Mouse (Mus musculus): ENCODE data around the gene AA467197. TPM values are rescaled to one million over a fixed set of nuclear protein-coding genes. Genes with fewer than 3 reads are reported as not detected.

AA467197 gene
- 0.66 TPM in 1 of 2 replicates, not detected in the other for polyA plus RNA-seq (2015; fragmentation: Nextera tagmentation; extraction: Ambion mirVana)

DNA sequence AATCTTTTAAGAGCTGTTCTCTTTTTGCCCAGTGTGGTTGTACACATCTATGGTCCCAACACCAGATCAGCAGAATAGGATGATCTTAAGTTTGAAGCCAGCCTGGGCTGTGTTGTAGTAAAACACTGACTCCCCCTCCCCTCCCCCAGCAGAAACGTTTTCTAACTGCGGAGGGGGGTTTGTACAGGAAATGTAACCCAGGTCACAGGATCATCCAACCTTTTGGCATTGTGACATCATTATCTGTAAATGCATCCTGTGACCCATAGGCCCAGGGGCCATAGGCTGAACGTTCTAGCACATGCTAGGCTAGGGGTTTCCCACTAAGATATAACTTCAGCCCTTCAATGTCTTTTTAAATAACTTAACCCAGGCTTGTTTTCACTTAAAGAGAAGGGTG, at the start of gene AA467197:
Gene AA467197 (plus strand): TSS at position 301 of the 400 bp plus-strand sequence.
- WGBS, result 67% methylated on average over 3 of the region's 3 CpGs
- no peak for ATAC-seq (ENCODE audit: low FRiP score)
- peak within 1 kb of the TSS; percentile 35 for H3K4me3 ChIP-seq
- peaks cover 19% of the 10 kb centered on the region for H3K36me3 ChIP-seq
- H3K9me3 ChIP-seq, result no peaks in the 10 kb centered on the region
- H3K27me3 ChIP-seq, result peaks cover 19% of the 10 kb centered on the region
- peak within 1 kb of the TSS; percentile 62 for H3K4me2 ChIP-seq
- no peak within 1 kb of the TSS for H3K27ac ChIP-seq
- peak within 1 kb of the TSS; percentile 40; the same call in 1 of the 2 replicates for H3K9ac ChIP-seq
- H3K4me1 ChIP-seq (replicated peaks), result peaks cover 14% of the 10 kb centered on the region

DNA sequence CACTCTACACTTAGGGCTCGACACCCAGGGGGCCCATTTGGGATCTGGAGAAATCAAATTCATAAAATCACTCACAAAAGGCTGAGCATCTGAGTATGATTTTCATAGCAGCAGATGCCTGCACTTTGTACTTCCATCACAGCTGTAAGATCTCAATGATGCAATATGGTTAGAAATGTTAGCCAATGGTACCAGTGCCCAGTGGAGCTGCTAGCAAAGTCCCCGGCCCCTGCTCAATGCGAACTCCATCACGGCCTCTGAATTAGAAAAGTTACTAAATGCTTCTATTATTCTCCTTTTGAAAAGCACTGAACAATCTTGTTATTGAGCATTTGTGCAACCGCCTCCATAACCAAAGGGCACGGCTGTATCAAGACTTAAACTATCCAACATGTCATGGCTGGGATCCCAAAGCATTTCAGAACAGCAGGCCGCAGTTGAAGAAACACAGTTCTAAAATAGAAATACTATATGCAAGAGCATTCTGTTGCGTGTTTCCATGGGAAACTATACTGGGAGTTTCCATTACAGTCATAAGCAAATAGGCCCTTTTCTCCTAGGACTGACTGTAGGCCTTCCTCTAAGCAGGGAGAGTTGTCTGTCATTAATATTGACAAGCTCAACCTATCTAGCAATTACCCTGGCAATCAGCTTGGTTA, 48.8 kb upstream of the AA467197 start:
- Histone ChIP-seq H3K27ac (no peak overlapping the region), H3K4me1 (replicated peaks) (no peaks in the 10 kb centered on the region), H3K27me3 (no peaks in the 10 kb centered on the region), H3K4me3 (no peak overlapping the region), H3K36me3 (no peaks in the 10 kb centered on the region), H3K9ac (no peak overlapping the region), H3K4me2 (no peak overlapping the region), H3K9me3 (no peaks in the 10 kb centered on the region)
- ATAC-seq (ENCODE audit: low FRiP score), result no peak
- WGBS, result 85% methylated on average over 8 of the region's 8 CpGs

DNA sequence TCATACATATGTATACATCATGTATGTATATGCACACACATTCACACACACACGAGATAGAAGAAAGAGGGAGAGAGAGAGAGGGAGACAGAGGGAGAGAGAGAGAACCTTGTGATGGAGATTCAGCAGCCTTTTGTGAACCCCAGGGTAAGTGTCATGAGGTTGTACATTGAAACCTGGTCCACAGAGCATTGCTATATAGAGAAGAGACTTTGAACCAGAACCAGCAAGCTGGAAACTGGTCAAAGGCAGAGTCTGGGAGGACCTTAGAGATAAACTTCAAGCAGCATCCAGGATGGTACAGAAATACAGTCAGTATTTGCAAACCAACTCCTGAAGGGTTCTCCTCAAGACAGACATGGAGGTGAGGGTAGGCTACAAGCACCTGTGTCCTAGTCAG, 46.4 kb upstream of the AA467197 start:
- ATAC-seq (ENCODE audit: low FRiP score), result no peak
- Histone ChIP-seq H3K36me3 (no peaks in the 10 kb centered on the region), H3K9me3 (no peaks in the 10 kb centered on the region), H3K4me2 (no peak overlapping the region), H3K27me3 (no peaks in the 10 kb centered on the region), H3K4me3 (no peak overlapping the region), H3K4me1 (replicated peaks) (no peaks in the 10 kb centered on the region), H3K9ac (no peak overlapping the region), H3K27ac (no peak overlapping the region)
- WGBS, result 88% methylated on average over 1 of the region's 1 CpGs

DNA sequence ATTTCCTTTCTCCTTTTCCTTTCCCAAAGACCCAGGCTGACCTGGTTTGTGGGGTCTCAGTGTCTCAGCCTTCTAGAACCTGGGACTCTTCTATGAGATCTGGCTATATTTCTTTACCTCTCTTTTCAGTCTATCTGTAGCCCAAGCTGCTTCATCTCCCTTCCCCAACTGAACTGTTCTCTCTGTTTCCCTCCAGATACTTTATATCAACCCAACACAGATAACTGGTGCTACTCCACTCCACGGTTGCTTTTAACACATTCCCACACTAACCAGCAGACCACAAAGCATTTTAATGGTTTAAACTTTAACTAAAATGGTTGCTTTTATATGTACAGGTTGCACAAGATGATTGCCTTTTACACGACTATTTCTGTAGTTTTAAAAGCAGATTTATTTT, 45.6 kb upstream of the AA467197 start:
- no peaks in the 10 kb centered on the region for H3K27me3 ChIP-seq
- H3K4me1 ChIP-seq (replicated peaks), result no peaks in the 10 kb centered on the region
- H3K27ac ChIP-seq, result no peak overlapping the region
- no peaks in the 10 kb centered on the region for H3K36me3 ChIP-seq
- 72% methylated on average over 2 of the region's 2 CpGs for WGBS
- H3K9ac ChIP-seq, result no peak overlapping the region
- ATAC-seq (ENCODE audit: low FRiP score), result no peak
- no peak overlapping the region for H3K4me2 ChIP-seq
- H3K9me3 ChIP-seq, result no peaks in the 10 kb centered on the region
- no peak overlapping the region for H3K4me3 ChIP-seq

DNA sequence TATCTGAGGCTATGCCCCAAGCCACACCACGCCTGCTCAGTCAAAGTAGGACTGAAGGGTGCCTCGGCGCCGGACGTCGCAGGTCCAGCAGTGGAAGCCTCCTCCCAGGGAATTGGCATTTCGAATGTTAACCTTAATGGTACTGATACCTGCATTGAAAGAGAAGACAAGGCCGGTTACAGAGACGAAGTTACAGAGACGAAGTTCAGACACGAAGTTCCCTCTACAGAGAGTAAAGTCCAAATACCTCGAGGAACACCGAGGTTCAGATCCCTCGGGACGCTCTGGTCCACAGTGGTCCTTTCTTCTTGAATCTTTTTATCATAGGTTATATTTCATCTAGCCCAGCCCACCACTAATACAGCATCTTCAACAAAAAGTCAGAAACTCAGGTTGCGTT, 41.3 kb upstream of the AA467197 start:
- 94% methylated on average over 16 of the region's 16 CpGs for WGBS
- H3K36me3 ChIP-seq, result no peaks in the 10 kb centered on the region
- no peak overlapping the region for H3K27ac ChIP-seq
- no peak overlapping the region for H3K4me2 ChIP-seq
- ATAC-seq (ENCODE audit: low FRiP score), result no peak
- H3K27me3 ChIP-seq, result no peaks in the 10 kb centered on the region
- no peaks in the 10 kb centered on the region for H3K9me3 ChIP-seq
- H3K4me1 ChIP-seq (replicated peaks), result no peaks in the 10 kb centered on the region
- no peak overlapping the region for H3K4me3 ChIP-seq
- H3K9ac ChIP-seq, result no peak overlapping the region

DNA sequence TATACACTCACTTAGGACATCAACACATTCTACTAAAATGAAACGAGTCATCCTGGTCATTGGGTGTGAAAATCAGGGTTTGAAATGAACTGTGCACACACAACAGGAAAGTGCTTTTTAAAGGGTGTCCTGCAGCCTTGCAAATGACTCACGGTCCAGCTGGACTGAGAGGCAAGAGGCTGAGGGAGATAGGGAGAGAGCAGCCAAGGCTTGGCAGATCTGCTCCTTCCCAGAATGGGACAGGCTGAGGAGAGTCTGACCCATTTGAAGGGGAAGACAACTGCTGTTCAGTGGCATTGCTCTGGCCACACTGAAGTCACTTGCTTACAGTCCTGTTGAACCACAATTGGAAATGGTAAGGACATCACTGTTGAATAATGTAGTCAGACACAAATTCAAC, 37.0 kb upstream of the AA467197 start:
- Histone ChIP-seq H3K27ac (no peak overlapping the region), H3K4me3 (no peak overlapping the region), H3K4me2 (no peak overlapping the region), H3K36me3 (no peaks in the 10 kb centered on the region), H3K9ac (no peak overlapping the region), H3K9me3 (no peaks in the 10 kb centered on the region), H3K4me1 (replicated peaks) (no peaks in the 10 kb centered on the region), H3K27me3 (no peaks in the 10 kb centered on the region)
- ATAC-seq (ENCODE audit: low FRiP score), result no peak
- WGBS, result 88% methylated on average over 2 of the region's 2 CpGs

DNA sequence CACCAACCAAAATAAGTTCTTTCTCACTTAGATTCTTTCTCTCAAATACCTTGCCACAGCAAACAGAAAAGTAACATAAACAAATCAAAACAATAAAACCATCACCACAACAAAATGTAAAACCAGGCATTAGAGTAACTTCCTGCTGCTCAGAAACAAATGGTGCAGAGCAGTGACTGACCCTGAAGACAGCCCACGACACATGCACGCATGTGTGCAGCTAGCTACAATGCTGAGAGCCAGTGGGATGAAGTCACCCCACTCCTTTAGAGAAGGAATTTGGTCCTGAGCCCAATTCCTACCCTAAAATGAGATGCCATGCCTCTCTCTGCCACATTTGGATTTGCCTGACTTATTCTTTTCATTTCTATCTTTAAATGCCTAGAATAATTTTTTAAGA, 35.4 kb upstream of the AA467197 start:
- Histone ChIP-seq H3K9ac (no peak overlapping the region), H3K36me3 (no peaks in the 10 kb centered on the region), H3K9me3 (no peaks in the 10 kb centered on the region), H3K27me3 (no peaks in the 10 kb centered on the region), H3K4me2 (no peak overlapping the region), H3K4me3 (no peak overlapping the region), H3K27ac (no peak overlapping the region), H3K4me1 (replicated peaks) (no peaks in the 10 kb centered on the region)
- no peak for ATAC-seq (ENCODE audit: low FRiP score)
- 83% methylated on average over 2 of the region's 2 CpGs for WGBS

DNA sequence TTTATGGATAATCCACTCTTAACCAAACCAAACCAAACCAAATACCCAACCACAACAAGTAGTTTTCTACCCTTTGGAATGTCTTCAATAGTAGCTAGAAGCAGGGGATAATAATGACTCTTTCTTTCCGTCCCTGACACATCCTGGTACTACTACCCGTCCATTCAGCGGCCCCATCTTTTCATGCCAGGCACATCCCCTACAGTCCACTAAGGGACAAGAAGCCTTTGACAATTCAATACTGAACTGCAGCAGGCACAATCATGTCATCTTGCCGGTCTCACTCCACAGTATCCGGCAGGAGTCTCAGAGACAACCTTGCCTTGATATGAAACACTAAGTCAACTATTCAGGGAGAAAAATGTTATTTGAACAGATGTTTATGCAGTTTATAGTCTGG, 31.0 kb upstream of the AA467197 start:
- H3K4me2 ChIP-seq, result no peak overlapping the region
- no peaks in the 10 kb centered on the region; the same call in 1 of the 2 replicates for H3K4me1 ChIP-seq (replicated peaks)
- no peaks in the 10 kb centered on the region for H3K9me3 ChIP-seq
- H3K36me3 ChIP-seq, result no peaks in the 10 kb centered on the region
- no peak overlapping the region for H3K4me3 ChIP-seq
- peaks cover 3% of the 10 kb centered on the region; the same call in 1 of the 2 replicates for H3K27me3 ChIP-seq
- ATAC-seq (ENCODE audit: low FRiP score), result no peak
- H3K27ac ChIP-seq, result no peak overlapping the region
- no peak overlapping the region for H3K9ac ChIP-seq
- 73% methylated on average over 5 of the region's 5 CpGs for WGBS

DNA sequence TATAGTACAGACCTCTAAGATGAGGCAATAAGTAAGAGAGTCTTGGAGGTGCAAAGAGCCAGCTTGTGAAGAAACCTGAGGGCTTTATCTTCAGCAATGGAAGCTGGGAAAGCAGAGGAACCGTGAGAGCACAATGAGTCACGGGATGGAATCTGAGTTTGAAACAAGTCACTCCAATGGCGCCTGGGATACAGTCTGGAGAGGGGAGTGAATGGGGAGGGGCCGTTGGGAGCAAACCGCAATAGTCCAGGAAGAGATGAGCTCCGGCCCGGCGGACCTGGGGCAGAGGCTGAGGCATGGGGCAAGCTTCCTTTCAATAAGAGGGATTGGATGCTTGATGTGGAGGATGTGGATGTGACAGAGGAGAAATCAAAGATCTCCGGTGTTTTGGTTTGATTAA, 28.0 kb upstream of the AA467197 start:
- ATAC-seq (ENCODE audit: low FRiP score), result no peak
- WGBS, result 80% methylated on average over 9 of the region's 9 CpGs

DNA sequence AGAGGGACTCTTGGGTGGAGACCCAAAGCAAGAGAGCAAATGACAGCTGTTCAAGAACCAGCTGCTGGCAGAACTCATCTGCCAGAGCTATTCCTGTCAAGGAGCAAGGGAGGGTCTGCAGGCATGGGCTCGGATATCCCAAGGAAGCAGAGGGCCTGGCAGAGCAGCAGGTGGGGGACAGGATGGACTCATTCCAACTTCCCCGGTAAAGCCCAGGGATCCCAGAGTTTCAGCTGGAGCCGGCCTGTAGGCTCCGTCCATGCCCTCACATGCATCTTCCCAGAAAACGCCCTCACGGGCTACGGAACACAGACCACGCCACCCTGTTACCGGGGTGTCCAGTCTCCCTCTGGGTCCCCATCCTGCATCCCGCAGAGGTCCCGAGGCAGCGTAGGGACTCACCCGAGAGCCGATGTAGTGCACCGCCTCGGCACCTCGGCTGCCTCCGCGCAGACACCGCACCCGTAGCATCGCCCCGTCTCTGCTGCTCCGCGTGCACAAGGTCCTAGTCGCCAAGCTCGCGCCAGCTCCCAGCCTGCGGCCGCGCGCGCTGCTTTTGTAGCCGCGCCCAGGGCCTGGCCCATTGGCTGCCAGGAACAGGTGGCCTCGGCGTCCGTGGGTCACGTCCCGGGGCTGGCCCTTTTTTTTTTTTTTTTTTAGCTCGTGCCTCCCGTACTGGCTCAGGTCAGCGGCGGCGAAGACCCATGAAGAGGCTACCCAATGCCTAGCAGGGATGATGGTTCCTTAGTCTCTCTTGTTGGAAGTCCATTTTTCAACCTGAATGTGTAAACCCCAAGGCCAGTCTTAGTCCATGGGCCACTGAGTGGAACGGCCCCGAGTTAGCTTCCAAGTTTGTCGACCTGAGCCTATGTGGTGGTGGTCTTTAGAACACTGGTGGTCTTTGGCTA, 25.8 kb upstream of the AA467197 start, which contains the start of gene Gatm:
Gene Gatm (minus strand): TSS at position 558 of the 908 bp plus-strand sequence.
- ATAC-seq (ENCODE audit: low FRiP score), result peak; percentile 96
- Histone ChIP-seq H3K4me3 (peak within 1 kb of the TSS; percentile 58), H3K4me1 (replicated peaks) (no peaks in the 10 kb centered on the region; the same call in 1 of the 2 replicates), H3K36me3 (no peaks in the 10 kb centered on the region), H3K4me2 (peak within 1 kb of the TSS; percentile 83), H3K27ac (no peak within 1 kb of the TSS), H3K9me3 (no peaks in the 10 kb centered on the region), H3K9ac (peak within 1 kb of the TSS; percentile 80), H3K27me3 (peaks cover 11% of the 10 kb centered on the region)
- WGBS, result 3% methylated on average over 48 of the region's 48 CpGs

More for the DNA sequence above, 28.0 kb upstream of the AA467197 start:
- Histone ChIP-seq H3K4me1 (replicated peaks) (no peaks in the 10 kb centered on the region; the same call in 1 of the 2 replicates), H3K27me3 (peaks cover 11% of the 10 kb centered on the region), H3K27ac (no peak overlapping the region), H3K36me3 (no peaks in the 10 kb centered on the region), H3K9me3 (no peaks in the 10 kb centered on the region), H3K4me3 (no peak overlapping the region), H3K9ac (no peak overlapping the region), H3K4me2 (no peak overlapping the region)

DNA sequence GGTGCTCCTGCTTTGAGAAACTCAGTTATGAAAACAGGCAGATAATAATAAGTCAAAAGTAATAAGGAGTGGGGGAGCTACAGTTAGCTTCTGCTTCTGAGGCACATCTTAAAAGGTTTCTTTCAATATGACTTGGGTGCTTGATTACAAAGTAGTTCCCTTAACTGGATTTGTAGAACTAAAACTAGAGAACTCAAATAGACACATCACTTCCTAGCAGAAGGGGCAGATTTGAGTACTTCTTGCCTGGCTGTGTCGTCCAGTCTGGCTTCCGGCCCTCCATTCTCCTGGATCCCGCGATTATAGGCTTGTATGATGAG, 25.2 kb upstream of the AA467197 start:
- Histone ChIP-seq H3K27me3 (peaks cover 11% of the 10 kb centered on the region), H3K36me3 (no peaks in the 10 kb centered on the region), H3K4me1 (replicated peaks) (no peaks in the 10 kb centered on the region; the same call in 1 of the 2 replicates), H3K9me3 (no peaks in the 10 kb centered on the region), H3K4me3 (peak overlapping the region; percentile 58), H3K4me2 (peak overlapping the region; percentile 83), H3K27ac (no peak overlapping the region), H3K9ac (no peak overlapping the region)
- no peak for ATAC-seq (ENCODE audit: low FRiP score)
- WGBS, result 90% methylated on average over 4 of the region's 4 CpGs

DNA sequence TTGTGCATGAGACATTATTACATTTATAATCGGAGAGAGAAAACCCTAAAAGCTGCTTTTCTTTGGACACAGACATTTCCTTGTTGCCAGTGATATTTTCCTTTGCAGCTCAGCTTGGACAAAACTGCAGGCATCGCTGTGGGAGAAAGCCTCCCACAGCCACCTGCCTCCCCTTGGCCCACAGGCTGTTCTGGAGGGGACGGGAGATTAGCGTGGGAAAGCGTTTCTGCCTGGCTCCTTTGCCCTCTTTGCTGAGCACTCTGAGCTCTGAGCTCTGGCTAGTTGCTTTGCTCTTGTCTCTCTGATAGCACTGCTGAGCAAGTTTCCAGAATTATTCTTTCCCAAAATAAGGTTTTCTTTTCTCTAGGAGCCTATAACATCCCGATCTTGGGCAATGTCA, 20.5 kb upstream of the AA467197 start:
- Histone ChIP-seq H3K9ac (no peak overlapping the region), H3K36me3 (no peaks in the 10 kb centered on the region), H3K4me3 (no peak overlapping the region), H3K9me3 (no peaks in the 10 kb centered on the region), H3K4me1 (replicated peaks) (no peaks in the 10 kb centered on the region), H3K27ac (no peak overlapping the region), H3K4me2 (no peak overlapping the region), H3K27me3 (peaks cover 8% of the 10 kb centered on the region)
- 75% methylated on average over 6 of the region's 6 CpGs for WGBS
- no peak for ATAC-seq (ENCODE audit: low FRiP score)

Data from hindbrain, embryonic 13.5 days (tissue).